Mouse (Mus musculus) MEL (cell line): ENCODE measurements at regions not wholly inside any gene's neighbourhood (a gene's known extent, or its start where the extent isn't known, plus 50 kb on each side); places are given as distances from the start of the nearest gene placed in this dataset.

Experiments
- DNase-seq: peaks from one replicate; pipeline ENCODE4 v3.0.0; 2011; ENCODE audit warnings: low read depth, low spot score
- H3K27ac ChIP-seq: 2 replicates; pipeline ENCODE4 v1.5.1; 2012; ENCODE audit warnings: low read depth, mild to moderate bottlenecking, control low read depth, low read length, moderate library complexity; ENCODE audit not compliant: control insufficient read depth
- H3K27me3 ChIP-seq, 2 experiments: fragments of 150-350 bp in 1 of 2; sonication (generic) in 1 of 2; 2 replicates each; pipeline ENCODE4 v1.6.1; 2012; ENCODE audit warnings: low read length in 2 of 2, mild to moderate bottlenecking in 2 of 2, improper control_type of control experiment in 1 of 2, moderate library complexity in 1 of 2; ENCODE audit not compliant: insufficient read depth in 2 of 2, control insufficient read depth in 1 of 2
- H3K36me3 ChIP-seq, 2 experiments: 2 replicates each; pipeline ENCODE4 v1.6.1; 2012 to 2014; ENCODE audit warnings: low read length in 2 of 2, improper control_type of control experiment in 1 of 2, inconsistent platforms in 1 of 2, mild to moderate bottlenecking in 1 of 2; ENCODE audit not compliant: insufficient read depth in 2 of 2, control insufficient read depth in 1 of 2
- H3K4me1 ChIP-seq, 2 experiments: fragments of 150-350 bp in 1 of 2; sonication (generic) in 1 of 2; 2 replicates each; pipeline ENCODE4 v1.6.1; 2012; ENCODE audit warnings: low read length in 2 of 2, improper control_type of control experiment in 1 of 2, mild to moderate bottlenecking in 1 of 2; ENCODE audit not compliant: insufficient read depth in 2 of 2, control insufficient read depth in 1 of 2
- H3K4me3 ChIP-seq, 2 experiments: fragments of 150-350 bp in 1 of 2; sonication (generic) in 1 of 2; 2 replicates each; pipeline ENCODE4 v1.5.1; 2012; ENCODE audit warnings: low read depth in 2 of 2, low read length in 2 of 2, mild to moderate bottlenecking in 2 of 2, moderate library complexity in 2 of 2, control low read depth in 1 of 2, improper control_type of control experiment in 1 of 2; ENCODE audit not compliant: control insufficient read depth in 1 of 2, insufficient read depth in 1 of 2
- H3K79me2 ChIP-seq: 2 replicates; pipeline ENCODE4 v1.6.1; 2012; ENCODE audit warnings: mild to moderate bottlenecking, low read length, moderate library complexity; ENCODE audit not compliant: control insufficient read depth, poor library complexity, insufficient read depth
- H3K9ac ChIP-seq: 2 replicates; pipeline ENCODE4 v1.6.1; 2012; ENCODE audit warnings: low read depth, mild to moderate bottlenecking, control low read depth, low read length, moderate library complexity; ENCODE audit not compliant: control insufficient read depth, poor library complexity, severe bottlenecking
- H3K9me3 ChIP-seq: fragments of 150-350 bp; sonication (generic); replicated peaks from 2 replicates; pipeline ENCODE4 v1.6.1; 2012; ENCODE audit warnings: mild to moderate bottlenecking, low read length, improper control_type of control experiment, moderate library complexity; ENCODE audit not compliant: insufficient read depth
- CHD1 ChIP-seq: IDR thresholded peaks from 2 replicates; pipeline ENCODE4 v1.6.1; 2012; ENCODE audit warnings: low read depth, mild to moderate bottlenecking, inconsistent platforms, low read length, improper control_type of control experiment
- CHD2 ChIP-seq: IDR thresholded peaks from 2 replicates; pipeline ENCODE4 v1.6.1; 2011; ENCODE audit warnings: low read length, improper control_type of control experiment
- E2F4 ChIP-seq: IDR thresholded peaks from 2 replicates; pipeline ENCODE4 v1.6.1; 2011; ENCODE audit warnings: low read depth, low read length, improper control_type of control experiment, borderline replicate concordance
- ELF1 ChIP-seq: IDR thresholded peaks from 2 replicates; pipeline ENCODE4 v1.6.1; 2014; ENCODE audit warnings: low read depth, mild to moderate bottlenecking, inconsistent platforms, low read length, improper control_type of control experiment, moderate library complexity
- EP300 ChIP-seq, 2 experiments: IDR thresholded peaks; 2 replicates each; pipeline ENCODE4 v1.6.1; 2011; ENCODE audit warnings: improper control_type of control experiment in 2 of 2, low read length in 2 of 2, low read depth in 1 of 2, mild to moderate bottlenecking in 1 of 2
- ETS1 ChIP-seq: IDR thresholded peaks from 2 replicates; pipeline ENCODE4 v1.6.1; 2012; ENCODE audit warnings: low read depth, mild to moderate bottlenecking, inconsistent platforms, low read length, improper control_type of control experiment, moderate library complexity
- GATA1 ChIP-seq: IDR thresholded peaks from 2 replicates; pipeline ENCODE4 v1.6.1; 2011; ENCODE audit warnings: low read depth, low read length, improper control_type of control experiment
- HCFC1 ChIP-seq: IDR thresholded peaks from 2 replicates; pipeline ENCODE4 v1.6.1; 2012; ENCODE audit warnings: low read depth, mild to moderate bottlenecking, inconsistent platforms, low read length, improper control_type of control experiment, moderate library complexity
- JUND ChIP-seq: IDR thresholded peaks from 2 replicates; pipeline ENCODE4 v1.6.1; 2011; ENCODE audit warnings: low read depth, mild to moderate bottlenecking, improper control_type of control experiment, low read length
- KAT2A ChIP-seq: conservative IDR thresholded peaks from 2 replicates; pipeline ENCODE4 v1.6.1; 2012; ENCODE audit warnings: low read depth, low read length, improper control_type of control experiment, inconsistent platforms
- MAFK ChIP-seq: IDR thresholded peaks from 2 replicates; pipeline ENCODE4 v1.6.1; 2011; ENCODE audit warnings: low read depth, mild to moderate bottlenecking, low read length, improper control_type of control experiment, borderline replicate concordance
- MAZ ChIP-seq: IDR thresholded peaks from 2 replicates; pipeline ENCODE4 v1.6.1; 2012; ENCODE audit warnings: low read depth, mild to moderate bottlenecking, inconsistent platforms, low read length, improper control_type of control experiment
- MEF2A ChIP-seq: IDR thresholded peaks from 2 replicates; pipeline ENCODE4 v1.6.1; 2014; ENCODE audit warnings: low read depth, mild to moderate bottlenecking, inconsistent platforms, low read length, improper control_type of control experiment; ENCODE audit not compliant: poor library complexity, insufficient replicate concordance, severe bottlenecking; ENCODE audit errors: extremely low read depth
- MXI1 ChIP-seq: IDR thresholded peaks from 2 replicates; pipeline ENCODE4 v1.6.1; 2011; ENCODE audit warnings: mild to moderate bottlenecking, low read depth, low read length, improper control_type of control experiment
- MYB ChIP-seq: IDR thresholded peaks from 2 replicates; pipeline ENCODE4 v1.6.1; 2011; ENCODE audit warnings: mild to moderate bottlenecking, low read depth, low read length, improper control_type of control experiment
- MYC ChIP-seq: IDR thresholded peaks from 2 replicates; pipeline ENCODE4 v1.6.1; 2011; ENCODE audit warnings: low read depth, mild to moderate bottlenecking, low read length, improper control_type of control experiment, moderate library complexity
- NRF1 ChIP-seq: IDR thresholded peaks from 2 replicates; pipeline ENCODE4 v1.6.1; 2014; ENCODE audit warnings: low read depth, mild to moderate bottlenecking, inconsistent platforms, low read length, improper control_type of control experiment, moderate library complexity; ENCODE audit not compliant: poor library complexity, insufficient read depth, severe bottlenecking
- POLR2A ChIP-seq, 2 experiments: IDR thresholded peaks; 2 replicates each; pipeline ENCODE4 v1.6.1; 2011 to 2012; ENCODE audit warnings: low read length in 2 of 2, mild to moderate bottlenecking in 2 of 2, control low read depth in 1 of 2, improper control_type of control experiment in 1 of 2, low read depth in 1 of 2, moderate library complexity in 1 of 2; ENCODE audit not compliant: control insufficient read depth in 1 of 2, insufficient read depth in 1 of 2, poor library complexity in 1 of 2
- POLR2AphosphoS5 ChIP-seq: IDR thresholded peaks from 2 replicates; pipeline ENCODE4 v1.6.1; 2012; ENCODE audit warnings: low read depth, borderline replicate concordance, mild to moderate bottlenecking, inconsistent platforms, low read length, moderate library complexity, mixed read lengths
- RCOR1 ChIP-seq: IDR thresholded peaks from 2 replicates; pipeline ENCODE4 v1.6.1; 2012; ENCODE audit warnings: low read depth, mild to moderate bottlenecking, inconsistent platforms, low read length, improper control_type of control experiment
- SIN3A ChIP-seq: IDR thresholded peaks from 2 replicates; pipeline ENCODE4 v1.6.1; 2012; ENCODE audit warnings: low read length, improper control_type of control experiment, inconsistent platforms
- TAL1 ChIP-seq: IDR thresholded peaks from 2 replicates; pipeline ENCODE4 v1.6.1; 2012; ENCODE audit warnings: mild to moderate bottlenecking, inconsistent platforms, low read length, moderate library complexity, mixed read lengths
- TBP ChIP-seq: IDR thresholded peaks from 2 replicates; pipeline ENCODE4 v1.8.0; 2011; ENCODE audit warnings: low read depth, low read length, improper control_type of control experiment
- TCF12 ChIP-seq: IDR thresholded peaks from 2 replicates; pipeline ENCODE4 v1.6.1; 2014; ENCODE audit warnings: low read depth, mild to moderate bottlenecking, inconsistent platforms, low read length, improper control_type of control experiment, moderate library complexity
- UBTF ChIP-seq: IDR thresholded peaks from 2 replicates; pipeline ENCODE4 v1.6.1; 2012; ENCODE audit warnings: low read depth, mild to moderate bottlenecking, inconsistent platforms, low read length, improper control_type of control experiment, moderate library complexity, borderline replicate concordance; ENCODE audit not compliant: insufficient read depth
- USF1 ChIP-seq: IDR thresholded peaks from 2 replicates; pipeline ENCODE4 v1.6.1; 2014; ENCODE audit warnings: low read depth, mild to moderate bottlenecking, inconsistent platforms, low read length, improper control_type of control experiment, moderate library complexity
- USF2 ChIP-seq, 2 experiments: IDR thresholded peaks; 2 replicates each; pipeline ENCODE4 v1.6.1; 2011 to 2012; ENCODE audit warnings: improper control_type of control experiment in 2 of 2, low read length in 2 of 2, borderline replicate concordance in 1 of 2, inconsistent platforms in 1 of 2, low read depth in 1 of 2, mild to moderate bottlenecking in 1 of 2; ENCODE audit not compliant: insufficient read depth in 1 of 2
- ZKSCAN1 ChIP-seq: IDR thresholded peaks from 2 replicates; pipeline ENCODE4 v1.6.1; 2012; ENCODE audit warnings: low read depth, mild to moderate bottlenecking, inconsistent platforms, low read length, improper control_type of control experiment, moderate library complexity
- ZMIZ1 ChIP-seq: IDR thresholded peaks from 2 replicates; pipeline ENCODE4 v1.6.1; 2012; ENCODE audit warnings: low read depth, mild to moderate bottlenecking, inconsistent platforms, low read length, improper control_type of control experiment, moderate library complexity
- ZNF384 ChIP-seq: IDR thresholded peaks from 2 replicates; pipeline ENCODE4 v1.6.1; 2012; ENCODE audit warnings: low read depth, mild to moderate bottlenecking, inconsistent platforms, low read length, improper control_type of control experiment

- no peaks in the 10 kb centered on the region for H3K9me3 ChIP-seq
- H3K4me1 ChIP-seq = no peaks in the 10 kb centered on the region
- no peak overlapping the region for H3K4me3 ChIP-seq
- H3K79me2 ChIP-seq = no peaks in the 10 kb centered on the region
- H3K27me3 ChIP-seq = no peaks in the 10 kb centered on the region
- no peaks in the 10 kb centered on the region for H3K36me3 ChIP-seq
- no peak overlapping the region for H3K9ac ChIP-seq
- no peak overlapping the region for H3K27ac ChIP-seq
- DNase-seq = no peak
- TF ChIP-seq TBP (no peak), HCFC1 (no peak), MXI1 (no peak), ZNF384 (no peak), MYB (no peak), MEF2A (no peak), NRF1 (no peak), POLR2AphosphoS5 (no peak), SIN3A (no peak), ETS1 (no peak), MYC (no peak), MAZ (no peak), MAFK (no peak), GATA1 (no peak), ZMIZ1 (no peak), RCOR1 (no peak), CHD1 (no peak), ELF1 (no peak), UBTF (no peak), USF2 (IDR thresholded peaks at IDR 0.05; ENCODE audit: borderline replicate concordance in 1 of 2, insufficient read depth in 1 of 2, low read depth in 1 of 2, low read length in 2 of 2) (no peak)
These were observed 233.1 kb upstream of the Zpld1 start for GRCm38 (mm10) chr16:55530844-55531243.

DNA sequence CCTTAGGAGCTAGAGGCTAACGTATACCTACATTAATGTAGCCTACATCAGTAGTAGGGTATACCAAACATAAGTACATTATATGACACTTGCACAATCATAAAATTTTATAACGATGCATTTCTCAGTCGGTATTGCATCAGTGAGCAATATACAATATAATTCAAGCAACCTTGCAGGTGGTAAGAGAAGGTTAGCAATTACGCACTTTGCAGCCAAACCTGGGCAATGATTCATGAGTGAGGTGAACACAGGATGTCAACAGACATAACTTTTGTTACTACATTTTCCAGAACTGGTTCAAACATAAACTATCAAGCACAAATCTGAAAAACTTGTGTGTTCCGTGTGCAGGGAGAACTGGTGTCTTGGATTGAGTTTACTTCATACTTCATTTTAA is 229.9 kb upstream of the Zpld1 start:
- H3K27me3 ChIP-seq = no peaks in the 10 kb centered on the region
- no peak overlapping the region for H3K9ac ChIP-seq
- no peaks in the 10 kb centered on the region for H3K4me1 ChIP-seq
- H3K36me3 ChIP-seq = no peaks in the 10 kb centered on the region
- H3K4me3 ChIP-seq = no peak overlapping the region
- no peak overlapping the region for H3K27ac ChIP-seq
- H3K79me2 ChIP-seq = no peaks in the 10 kb centered on the region
- no peak for TF ChIP-seq MXI1
- TF ChIP-seq JUND = no peak
- TF ChIP-seq USF1 = no peak
- TF ChIP-seq E2F4 = no peak
- TF ChIP-seq HCFC1 = no peak
- no peak for TF ChIP-seq POLR2A (IDR thresholded peaks at IDR 0.05; ENCODE audit: control insufficient read depth in 1 of 2, insufficient read depth in 1 of 2, low read depth in 1 of 2, low read length in 2 of 2, poor library complexity in 1 of 2)
- no peak for TF ChIP-seq TAL1
- no peak for TF ChIP-seq TCF12
- no peak for TF ChIP-seq EP300 (IDR thresholded peaks at IDR 0.05; ENCODE audit: low read depth in 1 of 2, low read length in 2 of 2)
- TF ChIP-seq GATA1 = no peak
- no peak for TF ChIP-seq UBTF
- no peak for TF ChIP-seq CHD2
- no peak for TF ChIP-seq MAZ
- TF ChIP-seq ZKSCAN1 = no peak
- no peak for TF ChIP-seq KAT2A
- no peak for TF ChIP-seq MYC
- H3K9me3 ChIP-seq = no peaks in the 10 kb centered on the region
- no peak for DNase-seq
